Mouse (Mus musculus) embryonic facial prominence, embryonic 13.5 days (tissue): ENCODE results near the gene Pnkd. TPM values are rescaled to one million over a fixed set of nuclear protein-coding genes. Genes with fewer than 3 reads are reported as not detected.

ENCODE experiments used
- ATAC-seq: fragments of 200-750 bp; cut with Nextera tagmentation; 2 replicates; pipeline ENCODE4 v1.8.0; 2017; ENCODE audit warnings: low read depth; ENCODE audit not compliant: insufficient number of reproducible peaks, insufficient read depth, low FRiP score, low TSS enrichment
- H3K27ac ChIP-seq: fragments of 300-500 bp; sonication (generic); 2 replicates; pipeline ENCODE4 v1.5.1; 2015; ENCODE audit warnings: moderate library complexity, mild to moderate bottlenecking, inconsistent platforms
- H3K27me3 ChIP-seq: fragments of 300-500 bp; sonication (generic); 2 replicates; pipeline ENCODE4 v1.6.1; 2015; ENCODE audit warnings: mild to moderate bottlenecking, inconsistent platforms
- H3K36me3 ChIP-seq: fragments of 300-500 bp; sonication (generic); 2 replicates; pipeline ENCODE4 v1.6.1; 2015; ENCODE audit warnings: mild to moderate bottlenecking, inconsistent platforms
- H3K4me1 ChIP-seq: fragments of 300-500 bp; sonication (generic); 2 replicates; pipeline ENCODE4 v1.6.1; 2015; ENCODE audit warnings: inconsistent platforms
- H3K4me2 ChIP-seq: fragments of 300-500 bp; sonication (generic); 2 replicates; pipeline ENCODE4 v1.6.1; 2015; ENCODE audit warnings: moderate library complexity, mild to moderate bottlenecking, inconsistent platforms
- H3K4me3 ChIP-seq: fragments of 300-500 bp; sonication (generic); 2 replicates; pipeline ENCODE4 v1.5.1; 2015; ENCODE audit warnings: mild to moderate bottlenecking, inconsistent platforms
- H3K9ac ChIP-seq: fragments of 300-500 bp; sonication (generic); 2 replicates; pipeline ENCODE4 v1.6.1; 2015; ENCODE audit warnings: mild to moderate bottlenecking, inconsistent platforms
- H3K9me3 ChIP-seq: fragments of 300-500 bp; sonication (generic); 2 replicates; pipeline ENCODE4 v1.6.1; 2016; ENCODE audit warnings: inconsistent platforms
- WGBS: fragments of 180-500 bp; shearing (Covaris S2); methylation state at CpG from one replicate; pipeline ENCODE4 v1.1.7; 2015; ENCODE audit warnings: mixed read lengths; 5-methylcytosine and 5-hydroxymethylcytosine counted together
- polyA plus RNA-seq: library from polyadenylated mRNA; unstranded; fragments of >200 nt; fragmentation: Nextera tagmentation; extraction: Ambion mirVana; gene quantifications from 2 replicates; pipeline ENCODE4 v1.2.1, GENCODE M21; 2015

Pnkd gene
- polyA plus RNA-seq, 1 experiment from 2014 or later, result 112 TPM

GRCm38 (mm10) chr1:74385531-74385930, 100.8 kb downstream of the Pnkd start:
- H3K4me3 ChIP-seq, result no peak overlapping the region
- no peak overlapping the region for H3K27ac ChIP-seq
- no peak overlapping the region for H3K4me2 ChIP-seq
- H3K4me1 ChIP-seq, result peaks cover 32% of the 10 kb centered on the region
- H3K9ac ChIP-seq, result no peak overlapping the region
- no peak for ATAC-seq
- 86% methylated on average over 8 of the region's 8 CpGs for WGBS
- no peaks in the 10 kb centered on the region for H3K27me3 ChIP-seq
- H3K9me3 ChIP-seq, result no peaks in the 10 kb centered on the region
- no peaks in the 10 kb centered on the region for H3K36me3 ChIP-seq

- no peaks in the 10 kb centered on the region for H3K27me3 ChIP-seq
- no peaks in the 10 kb centered on the region for H3K9me3 ChIP-seq
- H3K36me3 ChIP-seq, result no peaks in the 10 kb centered on the region
- peak overlapping the region; percentile 57 for H3K4me3 ChIP-seq
- no peak for ATAC-seq
- peak overlapping the region; percentile 78 for H3K9ac ChIP-seq
- H3K4me2 ChIP-seq, result peak overlapping the region; percentile 72
- peak overlapping the region; percentile 98 for H3K27ac ChIP-seq
- H3K4me1 ChIP-seq, result peaks cover 38% of the 10 kb centered on the region
- WGBS, result 45% methylated on average over 7 of the region's 10 CpGs
These were observed 101.6 kb downstream of the Pnkd start for GRCm38 (mm10) chr1:74386363-74386713.

GRCm38 (mm10) chr1:74386714-74387385, 102.1 kb downstream of the Pnkd start:
- H3K9ac ChIP-seq, result peak overlapping the region; percentile 78
- H3K36me3 ChIP-seq, result no peaks in the 10 kb centered on the region
- H3K27ac ChIP-seq, result peak overlapping the region; percentile 98
- H3K4me1 ChIP-seq, result peaks cover 38% of the 10 kb centered on the region
- no peaks in the 10 kb centered on the region for H3K9me3 ChIP-seq
- peak; percentile 87 for ATAC-seq
- WGBS, result under 1% methylated on average over 26 of the region's 26 CpGs
- H3K27me3 ChIP-seq, result no peaks in the 10 kb centered on the region
- peak overlapping the region; percentile 57 for H3K4me3 ChIP-seq
- H3K4me2 ChIP-seq, result peak overlapping the region; percentile 72

GRCm38 (mm10) chr1:74387386-74387988, 102.8 kb downstream of the Pnkd start:
- no peaks in the 10 kb centered on the region for H3K27me3 ChIP-seq
- peak overlapping the region; percentile 98 for H3K27ac ChIP-seq
- H3K9me3 ChIP-seq, result no peaks in the 10 kb centered on the region
- peak overlapping the region; percentile 72 for H3K4me2 ChIP-seq
- peaks cover 39% of the 10 kb centered on the region for H3K4me1 ChIP-seq
- no peaks in the 10 kb centered on the region for H3K36me3 ChIP-seq
- ATAC-seq, result no peak
- 55% methylated on average over 15 of the region's 15 CpGs for WGBS
- H3K4me3 ChIP-seq, result peak overlapping the region; percentile 57
- H3K9ac ChIP-seq, result peak overlapping the region; percentile 78; the same call in 1 of the 2 replicates

GRCm38 (mm10) chr1:74388398-74388920, 103.7 kb downstream of the Pnkd start:
- no peaks in the 10 kb centered on the region for H3K27me3 ChIP-seq
- no peaks in the 10 kb centered on the region for H3K9me3 ChIP-seq
- no peak overlapping the region for H3K4me2 ChIP-seq
- H3K36me3 ChIP-seq, result peaks cover 2% of the 10 kb centered on the region
- ATAC-seq, result no peak
- peaks cover 49% of the 10 kb centered on the region for H3K4me1 ChIP-seq
- 71% methylated on average over 7 of the region's 7 CpGs for WGBS
- H3K27ac ChIP-seq, result peak overlapping the region; percentile 98; the same call in 1 of the 2 replicates
- H3K4me3 ChIP-seq, result no peak overlapping the region
- H3K9ac ChIP-seq, result no peak overlapping the region

GRCm38 (mm10) chr1:74389831-74390286, 105.1 kb downstream of the Pnkd start:
- Histone ChIP-seq H3K4me2 (peak overlapping the region; percentile 94), H3K27me3 (no peaks in the 10 kb centered on the region), H3K36me3 (peaks cover 16% of the 10 kb centered on the region), H3K4me1 (peaks cover 57% of the 10 kb centered on the region), H3K27ac (peak overlapping the region; percentile 98), H3K9ac (peak overlapping the region; percentile 66), H3K4me3 (peak overlapping the region; percentile 91), H3K9me3 (no peaks in the 10 kb centered on the region)
- 5% methylated on average over 29 of the region's 29 CpGs for WGBS
- ATAC-seq, result 0 out of 2 replicates have a peak, but pooled peaks have one; percentile 11

- Histone ChIP-seq H3K4me2 (peak overlapping the region; percentile 94), H3K9me3 (no peaks in the 10 kb centered on the region), H3K9ac (peak overlapping the region; percentile 99), H3K27me3 (no peaks in the 10 kb centered on the region), H3K4me1 (peaks cover 57% of the 10 kb centered on the region), H3K27ac (peak overlapping the region; percentile 98), H3K4me3 (peak overlapping the region; percentile 91), H3K36me3 (peaks cover 22% of the 10 kb centered on the region)
- no peak for ATAC-seq
- 3% methylated on average over 21 of the region's 21 CpGs for WGBS
These were observed 105.7 kb downstream of the Pnkd start for GRCm38 (mm10) chr1:74390287-74390906.

- peak; percentile 65 for ATAC-seq
- Histone ChIP-seq H3K4me3 (peak within 1 kb of the TSS; percentile 91), H3K27ac (peak within 1 kb of the TSS; percentile 98), H3K36me3 (peaks cover 23% of the 10 kb centered on the region), H3K4me2 (peak within 1 kb of the TSS; percentile 94), H3K9me3 (no peaks in the 10 kb centered on the region), H3K4me1 (peaks cover 57% of the 10 kb centered on the region), H3K9ac (peak within 1 kb of the TSS; percentile 99), H3K27me3 (no peaks in the 10 kb centered on the region)
- 2% methylated on average over 51 of the region's 51 CpGs for WGBS
These were observed 106.4 kb downstream of the Pnkd start, which contains the start of gene Ctdsp1 for GRCm38 (mm10) chr1:74390924-74391748. Gene Ctdsp1 (plus strand): TSS chr1:74391509.

- WGBS, result under 1% methylated on average over 55 of the region's 63 CpGs
- ATAC-seq, result 0 out of 2 replicates have a peak, but pooled peaks have one; percentile 5
These were observed 107.2 kb downstream of the Pnkd start for GRCm38 (mm10) chr1:74391844-74392441.

GRCm38 (mm10) chr1:74392446-74392994, 107.8 kb downstream of the Pnkd start:
- Histone ChIP-seq H3K9me3 (no peaks in the 10 kb centered on the region), H3K4me1 (peaks cover 55% of the 10 kb centered on the region), H3K9ac (peak overlapping the region; percentile 99), H3K27me3 (no peaks in the 10 kb centered on the region), H3K4me3 (peak overlapping the region; percentile 91), H3K36me3 (peaks cover 23% of the 10 kb centered on the region), H3K27ac (peak overlapping the region; percentile 98), H3K4me2 (peak overlapping the region; percentile 94)
- whole genome bisulfite sequencing, result 2% methylated on average over 16 of the region's 16 CpGs
- no peak; the same call in 1 of the 2 replicates for ATAC-seq

More at GRCm38 (mm10) chr1:74391844-74392441, 107.2 kb downstream of the Pnkd start:
- no peaks in the 10 kb centered on the region for H3K27me3 ChIP-seq
- H3K36me3 ChIP-seq, result peaks cover 23% of the 10 kb centered on the region
- H3K4me3 ChIP-seq, result peak overlapping the region; percentile 91
- H3K27ac ChIP-seq, result peak overlapping the region; percentile 98
- H3K4me2 ChIP-seq, result peak overlapping the region; percentile 94
- H3K9ac ChIP-seq, result peak overlapping the region; percentile 99
- H3K9me3 ChIP-seq, result no peaks in the 10 kb centered on the region
- H3K4me1 ChIP-seq, result peaks cover 58% of the 10 kb centered on the region
